10 mouse cellular contexts compared by ENCODE assay signal in the genomic region with DNA sequence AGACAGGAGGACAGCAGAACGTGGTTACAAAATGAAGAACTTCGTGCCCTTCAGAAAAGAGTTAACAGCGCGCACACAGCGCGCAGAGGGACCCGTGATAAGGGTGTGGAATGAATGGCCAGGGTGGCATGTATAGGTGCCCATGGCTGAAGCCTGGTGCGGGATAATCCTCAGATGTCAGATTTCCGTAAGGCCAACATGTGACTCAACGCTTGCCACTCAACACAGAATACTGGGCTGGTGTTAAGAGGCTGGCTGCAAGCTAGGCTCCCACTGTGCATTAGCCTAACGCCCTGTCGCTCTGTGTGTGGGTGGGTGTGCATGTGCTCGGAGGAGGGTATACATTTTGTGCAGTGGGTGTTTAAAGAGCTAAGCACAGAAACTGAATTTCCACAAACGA. TPM values are rescaled to one million over a fixed set of nuclear protein-coding genes. Genes with fewer than 3 reads are reported as not detected.
DNase-seq lines count a peak whose midpoint lies in the region; ATAC-seq lines count a peak whose summit lies in the region.
"Had no signal": no experiment of that assay in that cellular context is flagged by ENCODE, and none has a peak within 500 bp of the region (broad histone marks: within the 10 kb centered on the region; RNA-seq: fewer than 3 reads in every experiment).

No protein-coding gene starts in this region.

- H3K9me3 ChIP-seq in forebrain, embryonic 11.5 days (ENCODE audit: control insufficient read depth, low read length): no peaks in the 10 kb centered on the region
- H3K9me3 ChIP-seq in forebrain, embryonic 12.5 days: no peaks in the 10 kb centered on the region
- H3K9me3 ChIP-seq in midbrain, embryonic 11.5 days (ENCODE audit: control insufficient read depth, low read length): no peaks in the 10 kb centered on the region
- H3K9me3 ChIP-seq in midbrain, embryonic 10.5 days (replicated peaks): no peaks in the 10 kb centered on the region
- H3K9me3 ChIP-seq: neural tube, embryonic 12.5 days had no signal

- ATAC-seq in forebrain, embryonic 11.5 days (replicated peaks; ENCODE audit: low FRiP score): 0 out of 2 replicates have a peak, but pooled peaks have one; percentile 19
- no peak for ATAC-seq in forebrain, embryonic 12.5 days (ENCODE audit: low FRiP score)
- 0 out of 2 replicates have a peak, but pooled peaks have one; percentile 49 for ATAC-seq in midbrain, embryonic 11.5 days (ENCODE audit: low FRiP score)

- 77% methylated on average over 14 of the region's 14 CpGs for WGBS in forebrain, embryonic 11.5 days
- WGBS in forebrain, embryonic 12.5 days: 72% methylated on average over 14 of the region's 14 CpGs
- WGBS in midbrain, embryonic 11.5 days: 78% methylated on average over 14 of the region's 14 CpGs
- 87% methylated on average over 14 of the region's 14 CpGs for WGBS in midbrain, embryonic 10.5 days

- H3K27me3 ChIP-seq in forebrain, embryonic 11.5 days (ENCODE audit: control insufficient read depth, insufficient read depth, low read length): no peaks in the 10 kb centered on the region
- no peaks in the 10 kb centered on the region for H3K27me3 ChIP-seq in forebrain, embryonic 12.5 days
- H3K27me3 ChIP-seq in midbrain, embryonic 11.5 days (ENCODE audit: control insufficient read depth, insufficient read depth, low read length): no peaks in the 10 kb centered on the region
- H3K27me3 ChIP-seq in midbrain, embryonic 10.5 days (ENCODE audit: low read depth, poor library complexity, severe bottlenecking): no peaks in the 10 kb centered on the region
- H3K27me3 ChIP-seq: neural tube, embryonic 12.5 days had no signal

- H3K36me3 ChIP-seq in forebrain, embryonic 11.5 days (ENCODE audit: control insufficient read depth, insufficient read depth, low read length): no peaks in the 10 kb centered on the region
- H3K36me3 ChIP-seq in forebrain, embryonic 12.5 days (replicated peaks): no peaks in the 10 kb centered on the region
- no peaks in the 10 kb centered on the region for H3K36me3 ChIP-seq in midbrain, embryonic 11.5 days (ENCODE audit: control insufficient read depth, insufficient read depth, low read length)
- no peaks in the 10 kb centered on the region for H3K36me3 ChIP-seq in midbrain, embryonic 10.5 days
- H3K36me3 ChIP-seq: neural tube, embryonic 12.5 days had no signal

- intact Hi-C loops in left cerebral cortex, postnatal 25 days (cut with DNase I): loop anchor here (2.0 to 5.0 kb wide), 2 partner anchors 25 to 38 kb away; no protein-coding TSS in a partner anchor

- H3K9ac ChIP-seq in forebrain, embryonic 11.5 days (ENCODE audit: low read length): no peak overlapping the region
- H3K9ac ChIP-seq in forebrain, embryonic 12.5 days: no peak overlapping the region
- no peak overlapping the region for H3K9ac ChIP-seq in midbrain, embryonic 11.5 days (ENCODE audit: low read length)
- H3K9ac ChIP-seq: neural tube, embryonic 12.5 days had no signal

- H3K27ac ChIP-seq in forebrain, embryonic 11.5 days (ENCODE audit: low read depth, low read length): no peak overlapping the region
- H3K27ac ChIP-seq in forebrain, embryonic 12.5 days: no peak overlapping the region
- no peak overlapping the region for H3K27ac ChIP-seq in midbrain, embryonic 11.5 days (ENCODE audit: low read depth, low read length)
- H3K27ac ChIP-seq in midbrain, embryonic 10.5 days (replicated peaks): no peak overlapping the region
- H3K27ac ChIP-seq: kidney, postnatal 0 days; neural tube, embryonic 12.5 days had no signal

- H3K4me2 ChIP-seq in forebrain, embryonic 11.5 days (ENCODE audit: low read depth, low read length, severe bottlenecking): no peak overlapping the region
- no peak overlapping the region for H3K4me2 ChIP-seq in forebrain, embryonic 12.5 days
- H3K4me2 ChIP-seq in midbrain, embryonic 11.5 days: no peak overlapping the region
- H3K4me2 ChIP-seq: neural tube, embryonic 12.5 days had no signal

- H3K4me1 ChIP-seq in forebrain, embryonic 11.5 days (replicated peaks; ENCODE audit: control insufficient read depth, insufficient read depth, low read length): peaks cover 6% of the 10 kb centered on the region; the same call in 1 of the 2 replicates
- H3K4me1 ChIP-seq in forebrain, embryonic 12.5 days: peaks cover 24% of the 10 kb centered on the region
- H3K4me1 ChIP-seq in midbrain, embryonic 11.5 days (ENCODE audit: control insufficient read depth, insufficient read depth, low read length): peaks cover 8% of the 10 kb centered on the region; the same call in 1 of the 2 replicates
- H3K4me1 ChIP-seq in midbrain, embryonic 10.5 days: peaks cover 24% of the 10 kb centered on the region

- DNase-seq in forebrain, embryonic 11.5 days (ENCODE audit: low spot score): no peak
- DNase-seq in midbrain, embryonic 11.5 days (ENCODE audit: low spot score, missing footprints): no peak
- no peak for DNase-seq in midbrain, embryonic 10.5 days (ENCODE audit: low spot score)
- peak; percentile 66 to 86 for DNase-seq in left cerebral cortex, postnatal 25 days (ENCODE audit: low spot score in 2 of 2)
- no peak for DNase-seq in embryo, embryonic 10.5 days (ENCODE audit: low spot score)
- DNase-seq in spleen, adult 12 weeks (ENCODE audit: low spot score): no peak
- DNase-seq in cerebellum, adult 11-12 months: no peak

- H3K4me3 ChIP-seq in forebrain, embryonic 11.5 days (ENCODE audit: low read depth, low read length): no peak overlapping the region
- H3K4me3 ChIP-seq in forebrain, embryonic 12.5 days (replicated peaks): no peak overlapping the region
- H3K4me3 ChIP-seq in midbrain, embryonic 11.5 days (ENCODE audit: low read depth, low read length): no peak overlapping the region
- H3K4me3 ChIP-seq in midbrain, embryonic 10.5 days: no peak overlapping the region
- H3K4me3 ChIP-seq: neural tube, embryonic 12.5 days had no signal

RNA-seq across cellular contexts. Expression of a gene that starts 47.3 kb away (rescaled TPM):
- polyA plus RNA-seq in forebrain, embryonic 11.5 days (2014; fragmentation: Nextera tagmentation; extraction: Ambion mirVana): 3.0 and 3.1 TPM in 2 replicates
- polyA plus RNA-seq in forebrain, embryonic 12.5 days (2016; fragmentation: Nextera tagmentation; extraction: Ambion mirVana): 1.7 and 2.3 TPM in 2 replicates
- 1.6 and 2.2 TPM in 2 replicates for polyA plus RNA-seq in midbrain, embryonic 11.5 days (2014; fragmentation: Nextera tagmentation; extraction: Ambion mirVana)
- polyA plus RNA-seq in midbrain, embryonic 10.5 days (2016; fragmentation: Nextera tagmentation; extraction: Ambion mirVana): 1.5 TPM in 2 replicates
- 100 to 1,000 TPM in 1 of 2 experiments, 10 to 100 TPM in 1; 85.9 to 133 TPM for total RNA-seq in left cerebral cortex, postnatal 25 days (2021)

Comparison
In these comparisons a context has a peak if more than half of its experiments do, and no peak if none do; other contexts are left out.
1. DNase-seq: peak in left cerebral cortex, postnatal 25 days (2 of 2); none in forebrain, embryonic 11.5 days (single experiment), midbrain, embryonic 11.5 days (single experiment), midbrain, embryonic 10.5 days (single experiment), embryo, embryonic 10.5 days (single experiment), spleen, adult 12 weeks (single experiment) and cerebellum, adult 11-12 months (single experiment).